Mouse (Mus musculus) liver, embryonic 13.5 days (tissue): ENCODE data around the gene Ikzf3. TPM values are rescaled to one million over a fixed set of nuclear protein-coding genes. Genes with fewer than 3 reads are reported as not detected.
A peak's percentile ranks its signal among the peaks of the same experiment; 100 is the strongest.

ENCODE experiments used
- ATAC-seq: fragments of 200-750 bp; cut with Nextera tagmentation; 2 replicates; pipeline ENCODE4 v1.8.0; 2017; ENCODE audit warnings: low read depth, mild to moderate bottlenecking, moderate number of reproducible peaks, moderate library complexity
- DNase-seq: peaks from one replicate; pipeline ENCODE4 v3.0.0; 2022
- H3K27ac ChIP-seq: fragments of 300-500 bp; sonication (generic); 2 replicates; pipeline ENCODE4 v1.5.1; 2015; ENCODE audit warnings: moderate library complexity, mild to moderate bottlenecking, inconsistent platforms
- H3K27me3 ChIP-seq: fragments of 300-500 bp; sonication (generic); 2 replicates; pipeline ENCODE4 v1.6.1; 2015; ENCODE audit warnings: mild to moderate bottlenecking, inconsistent platforms
- H3K36me3 ChIP-seq: fragments of 300-500 bp; sonication (generic); 2 replicates; pipeline ENCODE4 v1.6.1; 2015; ENCODE audit warnings: mild to moderate bottlenecking, inconsistent platforms
- H3K4me1 ChIP-seq: fragments of 300-500 bp; sonication (generic); replicated peaks from 2 replicates; pipeline ENCODE4 v1.6.1; 2015; ENCODE audit warnings: inconsistent platforms
- H3K4me2 ChIP-seq: fragments of 300-500 bp; sonication (generic); 2 replicates; pipeline ENCODE4 v1.6.1; 2015; ENCODE audit warnings: inconsistent platforms, mild to moderate bottlenecking, moderate library complexity
- H3K4me3 ChIP-seq: fragments of 300-500 bp; sonication (generic); replicated peaks from 2 replicates; pipeline ENCODE4 v1.5.1; 2015; ENCODE audit warnings: mild to moderate bottlenecking, inconsistent platforms
- H3K9ac ChIP-seq: fragments of 300-500 bp; sonication (generic); 2 replicates; pipeline ENCODE4 v1.6.1; 2015; ENCODE audit warnings: mild to moderate bottlenecking, inconsistent platforms
- H3K9me3 ChIP-seq: fragments of 300-500 bp; sonication (generic); replicated peaks from 2 replicates; pipeline ENCODE4 v1.6.1; 2016; ENCODE audit warnings: inconsistent platforms
- WGBS: fragments of 180-500 bp; shearing (Covaris S2); methylation state at CpG from one replicate; pipeline ENCODE4 v1.1.7; 2015; ENCODE audit not compliant: insufficient replicate concordance; 5-methylcytosine and 5-hydroxymethylcytosine counted together
- polyA plus RNA-seq: library from polyadenylated mRNA; unstranded; fragments of >200 nt; fragmentation: Nextera tagmentation; extraction: Ambion mirVana; gene quantifications from 2 replicates; pipeline ENCODE4 v1.2.1, GENCODE M21; 2015

Ikzf3 gene
- polyA plus RNA-seq, 1 experiment from 2014 or later: 0.06 TPM

DNA sequence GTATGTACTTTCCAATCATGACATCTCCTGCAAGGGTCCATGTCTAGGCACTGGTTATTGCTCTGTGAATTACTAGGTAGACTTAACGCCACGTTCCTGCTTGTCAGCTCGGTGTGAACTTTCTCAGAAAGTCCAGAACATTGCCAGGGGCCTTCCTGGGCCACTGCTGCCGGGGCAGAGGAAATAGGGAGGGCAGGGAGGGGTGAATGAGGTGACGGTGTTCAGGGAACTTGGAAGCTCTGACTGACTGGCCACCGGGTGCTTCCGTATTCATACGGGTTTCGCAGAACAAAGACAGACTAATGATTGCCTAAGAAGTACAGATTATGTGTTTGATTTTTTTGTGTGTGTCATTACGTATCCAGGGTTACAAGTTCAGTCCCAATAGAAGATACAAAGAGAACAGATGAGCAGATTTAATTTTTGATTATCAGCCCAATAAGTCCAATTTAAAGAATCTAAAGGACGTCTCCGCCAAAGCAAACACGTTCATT, 18.1 kb upstream of the Ikzf3 start:
- DNase-seq (no peak), ATAC-seq (no peak)
- 64% methylated on average over 13 of the region's 13 CpGs for WGBS

DNA sequence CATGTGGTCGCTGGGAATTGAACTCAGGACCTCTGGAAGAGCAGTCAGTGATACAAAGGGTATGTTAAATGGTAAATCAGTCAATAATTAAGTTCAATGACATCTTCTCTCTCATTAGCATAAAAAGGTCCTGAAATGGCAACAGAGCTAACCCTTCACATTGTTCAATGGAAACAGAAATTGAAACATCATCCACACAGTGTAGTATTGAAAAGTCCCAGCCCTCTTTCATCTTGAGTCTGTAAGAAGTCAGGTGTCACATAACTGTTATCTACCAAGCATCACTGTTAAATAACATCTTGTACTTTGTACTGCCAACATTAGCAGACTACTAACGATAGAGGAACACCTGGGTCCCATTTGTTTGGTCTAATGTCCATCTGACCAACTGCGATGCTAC, 17.2 kb upstream of the Ikzf3 start:
- WGBS: 76% methylated on average over 3 of the region's 3 CpGs
- DNase-seq: no peak

More for the DNA sequence above, 18.1 kb upstream of the Ikzf3 start:
- Histone ChIP-seq H3K4me2 (no peak overlapping the region), H3K9me3 (0 out of 2 replicates have a peak, but pooled peaks cover 2% of the 10 kb centered on the region), H3K4me3 (no peak overlapping the region), H3K4me1 (no peaks in the 10 kb centered on the region), H3K36me3 (no peaks in the 10 kb centered on the region), H3K9ac (no peak overlapping the region), H3K27me3 (peaks cover 33% of the 10 kb centered on the region), H3K27ac (no peak overlapping the region)

DNA sequence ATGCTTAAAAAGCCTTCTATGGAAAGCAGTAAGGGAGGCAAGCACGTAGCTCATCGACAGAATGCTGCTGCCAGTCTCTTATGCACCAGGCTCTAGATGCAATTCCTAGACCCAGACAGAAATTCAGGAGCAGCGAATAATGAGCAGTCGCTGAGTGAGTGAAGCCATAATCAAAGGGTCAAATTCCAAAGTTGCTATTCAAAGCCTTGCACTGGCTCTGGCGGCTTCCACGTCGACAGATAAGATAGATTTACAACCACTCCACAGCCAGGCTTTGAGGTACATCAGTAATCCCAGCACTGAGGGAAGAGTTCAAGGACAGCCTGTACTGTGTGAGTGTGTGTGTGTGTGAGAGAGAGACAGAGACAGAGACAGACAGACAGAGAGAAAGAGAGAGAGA, 15.1 kb upstream of the Ikzf3 start:
- no peaks in the 10 kb centered on the region for H3K4me1 ChIP-seq
- no peak overlapping the region for H3K27ac ChIP-seq
- ATAC-seq (no peak), DNase-seq (no peak)
- no peaks in the 10 kb centered on the region for H3K9me3 ChIP-seq
- H3K36me3 ChIP-seq: no peaks in the 10 kb centered on the region
- no peak overlapping the region for H3K9ac ChIP-seq
- WGBS: 40% methylated on average over 7 of the region's 7 CpGs
- no peak overlapping the region for H3K4me2 ChIP-seq
- peaks cover 48% of the 10 kb centered on the region for H3K27me3 ChIP-seq
- H3K4me3 ChIP-seq: no peak overlapping the region

More for the DNA sequence above, 17.2 kb upstream of the Ikzf3 start:
- H3K27me3 ChIP-seq: peaks cover 35% of the 10 kb centered on the region
- no peak overlapping the region for H3K4me2 ChIP-seq
- no peak for ATAC-seq
- H3K27ac ChIP-seq: no peak overlapping the region
- H3K36me3 ChIP-seq: no peaks in the 10 kb centered on the region
- H3K9ac ChIP-seq: no peak overlapping the region
- no peak overlapping the region for H3K4me3 ChIP-seq
- H3K9me3 ChIP-seq: no peaks in the 10 kb centered on the region
- H3K4me1 ChIP-seq: no peaks in the 10 kb centered on the region

- H3K27me3 ChIP-seq: peaks cover 31% of the 10 kb centered on the region
- no peak overlapping the region for H3K4me2 ChIP-seq
- peaks cover 13% of the 10 kb centered on the region for H3K4me1 ChIP-seq
- DNase-seq: no peak
- no peak overlapping the region for H3K9ac ChIP-seq
- no peaks in the 10 kb centered on the region for H3K36me3 ChIP-seq
- no peak overlapping the region for H3K4me3 ChIP-seq
- no peak overlapping the region for H3K27ac ChIP-seq
- no peak for ATAC-seq
- WGBS: 64% methylated on average over 12 of the region's 12 CpGs
- H3K9me3 ChIP-seq: no peaks in the 10 kb centered on the region
Measured at GRCm38 (mm10) chr11:98555124-98555700, 9.4 kb upstream of the Ikzf3 start.

DNA sequence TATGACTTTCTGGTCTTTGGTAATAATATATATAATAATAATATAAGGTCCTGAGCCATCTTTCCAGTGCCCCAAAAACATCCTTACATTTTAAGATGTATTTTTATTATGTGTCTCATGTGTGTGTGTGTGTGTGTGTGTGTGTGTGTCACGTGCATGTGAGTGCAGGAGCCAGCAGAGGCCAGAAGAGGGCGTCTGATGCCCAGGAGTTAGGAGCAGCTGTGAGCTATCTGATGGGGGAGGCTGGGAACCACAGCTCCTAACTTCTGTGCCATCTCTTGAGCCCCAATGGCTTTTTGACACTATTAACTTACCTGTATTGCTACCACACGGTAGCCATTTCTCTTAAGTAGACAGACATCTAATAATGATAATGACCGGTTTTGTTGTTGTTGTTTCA, 8.1 kb upstream of the Ikzf3 start:
- H3K4me3 ChIP-seq: no peak overlapping the region
- H3K4me2 ChIP-seq: no peak overlapping the region
- WGBS: 79% methylated on average over 4 of the region's 4 CpGs
- DNase-seq (no peak), ATAC-seq (no peak)
- no peaks in the 10 kb centered on the region for H3K9me3 ChIP-seq
- no peak overlapping the region for H3K27ac ChIP-seq
- peaks cover 33% of the 10 kb centered on the region for H3K27me3 ChIP-seq
- H3K4me1 ChIP-seq: peaks cover 15% of the 10 kb centered on the region
- H3K9ac ChIP-seq: no peak overlapping the region
- no peaks in the 10 kb centered on the region for H3K36me3 ChIP-seq

- no peaks in the 10 kb centered on the region for H3K36me3 ChIP-seq
- DNase-seq: peak; percentile 91
- peak within 1 kb of the TSS; percentile 76 for H3K4me3 ChIP-seq
- no peaks in the 10 kb centered on the region for H3K9me3 ChIP-seq
- peak within 1 kb of the TSS; percentile 74 for H3K9ac ChIP-seq
- H3K4me2 ChIP-seq: peak within 1 kb of the TSS; percentile 75
- peaks cover 15% of the 10 kb centered on the region for H3K4me1 ChIP-seq
- H3K27me3 ChIP-seq: peaks cover 47% of the 10 kb centered on the region
- WGBS: under 1% methylated on average over 51 of the region's 51 CpGs
- peak; percentile 98 for ATAC-seq
- peak within 1 kb of the TSS; percentile 82 for H3K27ac ChIP-seq
Measured at GRCm38 (mm10) chr11:98550975-98551828, 5.4 kb upstream of the Ikzf3 start, which contains the start of gene Zpbp2. TSS of gene Zpbp2 (plus strand) at chr11:98551097.

DNA sequence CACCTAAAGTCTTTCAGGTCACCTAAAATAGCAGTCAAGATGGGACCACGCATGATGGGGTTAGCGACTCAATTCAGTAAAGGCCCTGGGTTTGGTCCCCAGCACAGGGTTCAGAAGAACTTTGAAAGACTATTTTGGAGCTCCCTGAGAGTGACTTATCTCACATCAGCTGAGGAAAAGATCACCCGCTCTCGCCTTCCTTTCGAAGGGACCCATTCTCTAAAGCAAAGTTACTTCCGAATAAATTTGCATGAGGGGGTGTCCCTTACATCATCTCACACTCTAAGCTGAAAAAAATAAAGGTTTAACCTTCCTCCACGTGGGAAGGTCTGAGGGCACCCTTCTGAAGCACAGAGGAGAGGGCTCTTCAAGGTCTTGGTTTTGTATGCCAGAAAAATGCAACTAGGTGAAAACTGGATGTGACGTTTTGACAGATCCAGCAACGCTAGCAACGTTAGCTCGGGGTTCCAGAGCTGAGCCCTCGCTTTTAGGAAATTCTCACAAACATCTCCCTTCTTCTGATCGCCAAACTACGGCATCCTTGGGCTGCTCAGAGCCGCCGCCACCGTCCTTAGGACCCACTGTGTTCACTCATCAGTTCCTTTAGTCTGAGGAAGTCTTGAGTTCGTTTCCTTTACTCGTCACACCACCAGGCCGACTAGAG, 4.6 kb upstream of the Ikzf3 start:
- Histone ChIP-seq H3K27me3 (peaks cover 52% of the 10 kb centered on the region), H3K9me3 (no peaks in the 10 kb centered on the region), H3K4me3 (peak overlapping the region; percentile 76), H3K27ac (no peak overlapping the region; the same call in 1 of the 2 replicates), H3K36me3 (no peaks in the 10 kb centered on the region), H3K9ac (peak overlapping the region; percentile 74; the same call in 1 of the 2 replicates), H3K4me1 (peaks cover 15% of the 10 kb centered on the region), H3K4me2 (peak overlapping the region; percentile 75)
- no peak for DNase-seq
- 13% methylated on average over 20 of the region's 20 CpGs for WGBS
- no peak for ATAC-seq

- no peaks in the 10 kb centered on the region for H3K36me3 ChIP-seq
- H3K4me3 ChIP-seq: no peak overlapping the region
- no peak overlapping the region for H3K27ac ChIP-seq
- peaks cover 62% of the 10 kb centered on the region for H3K27me3 ChIP-seq
- no peak overlapping the region for H3K9ac ChIP-seq
- H3K4me1 ChIP-seq: peaks cover 15% of the 10 kb centered on the region
- H3K4me2 ChIP-seq: no peak overlapping the region
- WGBS: 36% methylated on average over 4 of the region's 4 CpGs
- H3K9me3 ChIP-seq: no peaks in the 10 kb centered on the region
- ATAC-seq (no peak), DNase-seq (no peak)
Measured at GRCm38 (mm10) chr11:98549363-98549762, 3.5 kb upstream of the Ikzf3 start.

DNA sequence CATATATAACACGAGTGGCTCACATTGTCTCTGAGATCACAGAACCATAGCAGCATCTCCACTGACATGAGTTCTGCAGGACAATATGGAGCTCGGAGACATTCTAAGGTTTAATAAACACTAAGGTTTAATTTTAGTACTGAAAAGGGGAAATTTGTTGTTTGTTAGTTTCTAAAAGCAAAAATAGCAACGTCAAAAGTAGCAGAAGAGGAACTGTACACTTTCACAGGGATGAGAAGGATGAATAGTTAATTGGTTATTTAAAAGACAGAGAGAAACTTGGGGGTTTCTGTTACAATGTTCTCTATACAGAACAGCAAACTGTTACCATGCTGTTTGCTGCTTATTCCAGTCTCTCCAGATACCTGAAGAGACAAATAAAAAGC, 1.5 kb upstream of the Ikzf3 start:
- no peak for DNase-seq
- WGBS: 33% methylated on average over 3 of the region's 3 CpGs
- Histone ChIP-seq H3K36me3 (no peaks in the 10 kb centered on the region), H3K27ac (no peak overlapping the region), H3K4me2 (no peak overlapping the region), H3K27me3 (peaks cover 79% of the 10 kb centered on the region), H3K4me1 (peaks cover 15% of the 10 kb centered on the region), H3K4me3 (no peak overlapping the region), H3K9ac (no peak overlapping the region), H3K9me3 (no peaks in the 10 kb centered on the region)
- ATAC-seq: no peak

DNA sequence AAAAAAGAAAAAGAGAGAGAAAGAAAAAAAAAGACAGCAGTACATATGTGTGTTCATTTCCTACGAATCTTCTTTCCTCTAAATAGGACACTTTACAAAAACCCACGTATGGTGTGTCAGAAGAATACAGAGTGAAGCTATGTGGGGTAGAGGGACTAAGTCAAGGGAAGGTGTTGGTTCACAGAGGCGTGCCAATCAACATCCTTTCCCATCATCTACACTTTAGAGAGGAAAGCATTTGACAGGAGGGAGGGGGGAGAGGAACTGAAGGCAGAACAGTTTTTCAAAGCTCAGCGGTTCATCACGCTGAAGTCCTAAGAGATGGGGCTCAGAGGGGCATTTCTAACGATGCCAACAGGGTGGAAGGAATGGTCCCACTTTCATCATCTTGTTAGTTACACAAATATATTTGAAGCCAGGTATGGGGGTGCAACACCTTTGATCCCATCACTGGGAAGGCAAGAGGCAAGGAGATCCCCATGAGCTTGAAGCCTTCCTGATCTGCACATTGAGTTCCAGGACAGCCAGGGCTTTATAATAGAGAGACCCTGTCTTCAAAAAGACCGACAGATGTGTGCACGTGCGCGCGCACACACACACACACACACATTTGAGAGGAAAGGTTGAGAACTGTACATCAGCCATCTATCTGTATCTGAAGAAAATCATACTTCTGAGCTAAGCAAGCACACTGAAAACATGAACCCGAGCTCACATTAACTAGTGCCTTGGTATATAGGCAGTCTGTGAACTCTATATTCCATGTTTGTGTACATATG, 887 bp upstream of the Ikzf3 start:
- no peaks in the 10 kb centered on the region for H3K9me3 ChIP-seq
- ATAC-seq (no peak), DNase-seq (no peak)
- H3K4me2 ChIP-seq: no peak overlapping the region
- H3K27ac ChIP-seq: no peak overlapping the region
- H3K4me1 ChIP-seq: peaks cover 13% of the 10 kb centered on the region
- peaks cover 85% of the 10 kb centered on the region for H3K27me3 ChIP-seq
- H3K4me3 ChIP-seq: no peak overlapping the region
- H3K36me3 ChIP-seq: no peaks in the 10 kb centered on the region
- H3K9ac ChIP-seq: no peak overlapping the region
- 31% methylated on average over 12 of the region's 12 CpGs for WGBS
